Comparison of ENCODE assay signal across 26 mouse cellular contexts in the genomic region with DNA sequence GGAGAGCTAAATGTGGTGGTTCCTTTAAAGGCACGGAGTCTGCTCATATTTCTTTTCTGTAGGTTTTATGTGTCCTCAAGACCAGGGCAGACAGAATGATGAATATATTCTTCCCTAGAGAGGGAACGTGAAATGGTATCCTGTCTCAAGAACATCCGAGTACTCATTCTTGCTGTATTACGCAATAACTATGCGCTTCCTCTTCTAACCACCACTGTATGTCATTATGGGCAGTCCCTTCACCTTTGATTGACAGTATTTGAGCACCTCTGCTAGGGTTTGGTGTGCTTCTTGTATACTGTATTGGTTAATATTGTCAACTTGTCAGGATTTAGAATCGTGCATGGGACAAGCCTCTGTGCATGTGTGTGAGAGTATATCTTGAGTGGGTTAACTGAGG. TPM values are rescaled to one million over a fixed set of nuclear protein-coding genes. Genes with fewer than 3 reads are reported as not detected.
A peak's percentile ranks its signal among the peaks of the same experiment; 100 is the strongest.
DNase-seq lines count a peak whose midpoint lies in the region; ATAC-seq and TF ChIP-seq lines count a peak whose summit lies in the region.
"Had no signal": no experiment of that assay in that cellular context is flagged by ENCODE, and none has a peak within 500 bp of the region (broad histone marks: within the 10 kb centered on the region; RNA-seq: fewer than 3 reads in every experiment).

No protein-coding gene starts in this region.

- H3ac ChIP-seq in C2C12 (ENCODE audit: control insufficient read depth, insufficient read length, low read depth): no peak overlapping the region

- H3K79me2 ChIP-seq in C2C12 (ENCODE audit: control insufficient read depth, insufficient read depth): no peaks in the 10 kb centered on the region

- no peaks in the 10 kb centered on the region for H3K36me3 ChIP-seq in C2C12 (ENCODE audit: control insufficient read depth, insufficient read depth)
- H3K36me3 ChIP-seq: embryonic facial prominence, embryonic 10.5 days; forebrain, embryonic 10.5 days; heart, embryonic 10.5 days; heart, embryonic 15.5 days; hindbrain, embryonic 10.5 days had no signal

- no peak overlapping the region for H3K4me3 ChIP-seq in C2C12 (ENCODE audit: insufficient read depth, poor library complexity, severe bottlenecking)
- H3K4me3 ChIP-seq: embryonic facial prominence, embryonic 10.5 days; forebrain, embryonic 10.5 days; gastrocnemius, adult 2 months; heart, embryonic 10.5 days; heart, embryonic 15.5 days; hindbrain, embryonic 10.5 days had no signal

- H3K79me3 ChIP-seq in C2C12 (ENCODE audit: low read depth): no peaks in the 10 kb centered on the region

- ATAC-seq in hematopoietic stem cell, adult 5-6 weeks (replicated peaks in 1 of 2; ENCODE audit: insufficient read depth in 1 of 2, low FRiP score in 2 of 2, low TSS enrichment in 1 of 2, low read depth in 1 of 2, poor library complexity in 2 of 2, severe bottlenecking in 2 of 2): peak; percentile 89 to 94
- ATAC-seq in monocyte, adult 5-6 weeks (replicated peaks; ENCODE audit: insufficient number of reproducible peaks, low FRiP score, low TSS enrichment, poor library complexity, severe bottlenecking): peak; percentile 88
- ATAC-seq: forebrain, embryonic 14.5 days had no signal

- peak; percentile 89 for DNase-seq in 416B (ENCODE audit: low read depth)
- DNase-seq in embryo, embryonic 10 days (ENCODE audit: low spot score): no peak
- no peak for DNase-seq in gastrocnemius, postnatal 25 days
- DNase-seq in ovary, postnatal 10 days (ENCODE audit: low spot score): no peak
- DNase-seq in thymus, adult 18-20 months: no peak
- DNase-seq: adrenal gland, adult 8-10 months; adrenal gland, postnatal 36 days; cerebellum, adult 11 months; cerebellum, adult 8-10 months; cerebellum, postnatal 14 days; gastrocnemius, adult 2 months; gastrocnemius, postnatal 36 days; heart, adult 18-20 months; heart, postnatal 14 days had no signal

- H3K27me3 ChIP-seq in C2C12 (ENCODE audit: control insufficient read depth, insufficient read depth, insufficient read length): no peaks in the 10 kb centered on the region
- H3K27me3 ChIP-seq: heart, embryonic 15.5 days had no signal

- no peak for TF ChIP-seq CTCF in C2C12 (IDR thresholded peaks at IDR 0.05; ENCODE audit: control insufficient read depth, insufficient read depth, insufficient read length)

TF ChIP-seq in C2C12, 6 proteins besides CTCF, POLR2A, EP300 and RAD21:
- TF ChIP-seq USF1 (IDR thresholded peaks at IDR 0.05; ENCODE audit: low read depth) (no peak), CEBPB (IDR thresholded peaks at IDR 0.05; ENCODE audit: low read depth) (peak; percentile 96), MYOD1 (IDR thresholded peaks at IDR 0.05; ENCODE audit: control insufficient read depth, insufficient read length, low read depth) (no peak), MAX (IDR thresholded peaks at IDR 0.05) (no peak), MYOG (IDR thresholded peaks at IDR 0.05; ENCODE audit: control insufficient read depth, extremely low read depth, insufficient read length) (no peak), FOSL1 (IDR thresholded peaks at IDR 0.05; ENCODE audit: insufficient read depth, low read length, poor library complexity, severe bottlenecking) (no peak)
TF ChIP-seq in C2C12: peak in this region for 1.

RNA-seq across cellular contexts. Expression of gene Mefv, which starts 11.2 kb away (rescaled TPM):
- not detected for polyA plus RNA-seq in C2C12 (2012; fragmentation: generic; extraction: Trizol)
- 2.4 and 4.9 TPM in 2 replicates for total RNA-seq in hematopoietic stem cell, adult 5-6 weeks (2017)
- 20.5 to 25.6 TPM (median 25.2 TPM) in 3 replicates for total RNA-seq in monocyte, adult 5-6 weeks (2017)
- total RNA-seq in gastrocnemius, postnatal 25 days (2021): not detected
- total RNA-seq: adrenal gland, postnatal 36 days; ES-E14; gastrocnemius, adult 2 months; gastrocnemius, postnatal 36 days; heart, postnatal 14 days had no signal
- polyA plus RNA-seq: embryonic facial prominence, embryonic 10.5 days; embryonic facial prominence, embryonic 14.5 days; forebrain, embryonic 10.5 days; forebrain, embryonic 14.5 days; heart, embryonic 10.5 days; heart, embryonic 15.5 days; hindbrain, embryonic 10.5 days; hindbrain, embryonic 14.5 days had no signal

RNA-seq across cellular contexts. Expression of gene Zfp263, which starts 37.2 kb away (rescaled TPM):
- not detected for polyA plus RNA-seq in C2C12 (2012; fragmentation: generic; extraction: Trizol)
- 50.8 and 56.0 TPM in 2 replicates for total RNA-seq in hematopoietic stem cell, adult 5-6 weeks (2017)
- total RNA-seq in monocyte, adult 5-6 weeks (2017): 47.6 to 60.4 TPM (median 59.3 TPM) in 3 replicates
- total RNA-seq in gastrocnemius, postnatal 25 days (2021): 1 to 10 TPM; 6.0 to 6.1 TPM
